Mouse (Mus musculus): ENCODE data around the gene Fam98c. TPM values are rescaled to one million over a fixed set of nuclear protein-coding genes. Genes with fewer than 3 reads are reported as not detected.
"Not testable (repeated sequence)": the region's sequence is repeated elsewhere in the genome, so short reads cannot be mapped to it uniquely, and the experiment has no call there.

Fam98c gene
- 32.8 and 38.8 TPM in 2 replicates for polyA plus RNA-seq (2015; fragmentation: Nextera tagmentation; extraction: Ambion mirVana)

DNA sequence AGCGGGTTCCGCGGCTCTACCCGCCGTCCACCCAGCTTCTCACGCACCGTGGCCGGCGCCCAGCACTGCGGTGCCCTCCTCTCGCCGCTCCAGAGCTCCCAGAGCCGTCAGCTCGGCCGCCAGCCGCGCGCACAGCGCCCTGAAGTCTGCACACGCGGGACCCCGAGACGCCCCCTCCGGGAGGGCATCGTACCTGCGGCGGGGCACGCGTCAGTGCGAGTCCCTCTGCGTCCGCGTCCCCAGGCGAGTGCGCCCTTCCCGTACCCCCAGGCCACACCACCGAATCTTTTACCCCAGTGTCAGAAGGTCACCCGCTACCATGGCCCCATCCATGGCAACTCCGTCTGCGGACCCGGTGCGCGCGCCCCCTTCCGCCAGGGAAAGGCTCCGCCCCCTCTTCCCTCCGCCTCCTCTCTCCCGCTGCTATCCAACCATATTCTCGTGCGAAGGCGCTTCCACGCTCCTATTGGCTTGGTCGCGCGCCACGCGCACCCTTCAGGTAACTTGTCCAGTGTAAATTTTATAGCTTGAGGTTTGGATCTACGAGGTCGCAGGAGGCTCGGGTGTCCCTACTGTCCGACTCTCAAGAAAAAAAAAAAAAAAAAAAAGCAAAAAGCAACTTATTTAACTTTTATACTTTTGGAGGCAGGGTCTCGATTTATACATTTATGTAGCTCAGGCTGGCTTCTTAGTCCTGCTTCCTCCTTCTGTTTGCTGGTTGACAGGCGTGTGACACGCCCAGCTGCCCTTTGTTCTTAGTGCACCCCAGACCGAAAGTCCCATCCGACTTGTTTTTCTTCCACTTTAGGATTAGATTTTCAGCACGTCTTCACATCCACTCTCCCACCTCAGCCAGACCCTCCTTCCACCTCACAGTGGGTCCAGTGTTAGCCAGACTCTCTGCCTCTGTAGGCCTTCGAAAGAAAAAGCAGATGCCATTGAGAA, at the start of gene Fam98c:
Fam98c (minus strand) TSS at position 397 of the 945 bp plus-strand sequence.
- peak; percentile 89 for DNase-seq (ENCODE audit: low spot score)
- Histone ChIP-seq H3K4me2 (replicated peaks; ENCODE audit: low read depth) (peak within 1 kb of the TSS; percentile 99), H3K4me1 (replicated peaks; ENCODE audit: control insufficient read depth, insufficient read depth) (no peaks in the 10 kb centered on the region), H3K9me3 (ENCODE audit: control insufficient read depth, low read length) (no peaks in the 10 kb centered on the region), H3K36me3 (ENCODE audit: control insufficient read depth, insufficient read depth, low read length) (peaks cover 3% of the 10 kb centered on the region; the same call in 1 of the 2 replicates), H3K4me3 (ENCODE audit: low read depth, low read length) (peak within 1 kb of the TSS; percentile 83), H3K27me3 (ENCODE audit: control insufficient read depth, insufficient read depth, low read length) (no peaks in the 10 kb centered on the region), H3K27ac (replicated peaks) (peak within 1 kb of the TSS; percentile 91), H3K9ac (ENCODE audit: low read length) (peak within 1 kb of the TSS; percentile 88)
- TF ChIP-seq EP300 (optimal IDR thresholded peaks at IDR 0.05), result no peak
- peak; percentile 61 for TF ChIP-seq CTCF (IDR thresholded peaks at IDR 0.05; ENCODE audit: low read depth)
- 2% methylated on average over 63 of the region's 68 CpGs for WGBS
- peak; percentile 81 for ATAC-seq (ENCODE audit: low FRiP score, low TSS enrichment)

DNA sequence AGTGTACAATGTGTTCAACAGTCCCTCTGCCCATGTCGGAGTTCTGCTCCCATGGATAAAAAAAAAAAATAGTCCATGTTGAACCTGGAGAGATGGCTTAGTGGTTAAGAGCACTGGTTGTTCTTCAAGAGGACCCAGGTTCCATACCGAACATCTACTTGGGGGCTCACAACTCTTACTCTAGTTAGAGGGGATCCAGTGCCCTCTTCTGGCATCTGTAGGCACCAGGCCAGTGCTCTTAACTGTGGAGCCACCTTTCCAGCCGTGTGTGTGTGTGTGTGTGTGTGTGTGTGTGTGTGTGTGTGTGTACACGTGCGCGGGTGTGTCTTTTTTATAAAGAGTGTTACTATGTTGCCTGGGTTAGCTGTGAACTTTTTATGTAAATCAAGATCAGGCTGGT, 46.5 kb upstream of the Fam98c start:
- Histone ChIP-seq H3K4me1 (replicated peaks; ENCODE audit: control insufficient read depth, insufficient read depth) (no peaks in the 10 kb centered on the region), H3K36me3 (ENCODE audit: control insufficient read depth, insufficient read depth, low read length) (no peaks in the 10 kb centered on the region), H3K27ac (replicated peaks) (no peak overlapping the region), H3K9ac (ENCODE audit: low read length) (no peak overlapping the region), H3K4me2 (replicated peaks; ENCODE audit: low read depth) (no peak overlapping the region), H3K27me3 (ENCODE audit: control insufficient read depth, insufficient read depth, low read length) (no peaks in the 10 kb centered on the region), H3K9me3 (ENCODE audit: control insufficient read depth, low read length) (no peaks in the 10 kb centered on the region), H3K4me3 (ENCODE audit: low read depth, low read length) (no peak overlapping the region)
- WGBS, result 73% methylated on average over 6 of the region's 6 CpGs
- TF ChIP-seq CTCF (IDR thresholded peaks at IDR 0.05; ENCODE audit: low read depth) (0 out of 2 replicates have a peak, but pooled peaks have one; percentile 4), EP300 (optimal IDR thresholded peaks at IDR 0.05) (no peak)
- DNase-seq (ENCODE audit: low spot score) (no peak), ATAC-seq (ENCODE audit: low FRiP score, low TSS enrichment) (no peak)

DNA sequence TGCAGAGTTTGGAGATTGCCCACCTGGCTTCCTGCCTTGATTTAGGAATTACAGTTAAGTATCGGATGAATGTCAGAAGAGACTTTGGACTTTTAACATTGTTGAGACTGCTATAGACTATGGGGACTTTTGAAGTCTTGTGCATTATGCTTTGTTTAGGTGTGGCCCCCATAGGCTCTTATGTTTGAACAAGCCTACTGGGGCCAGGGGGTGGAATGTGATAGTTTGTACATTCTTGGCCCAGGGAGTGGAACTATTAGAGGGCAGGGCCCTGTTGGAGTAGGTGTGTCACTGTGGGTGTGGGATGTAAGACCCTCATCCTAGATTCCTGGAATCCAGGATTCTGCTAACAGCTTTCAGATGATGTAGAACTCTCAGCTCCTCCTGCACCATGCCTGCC, 38.2 kb upstream of the Fam98c start:
- not testable (repeated sequence) for H3K9ac ChIP-seq (ENCODE audit: low read length); H3K27me3 ChIP-seq (ENCODE audit: control insufficient read depth, insufficient read depth, low read length)
- peak; percentile 75; the same call in 1 of the 2 replicates for ATAC-seq (ENCODE audit: low FRiP score, low TSS enrichment)

DNA sequence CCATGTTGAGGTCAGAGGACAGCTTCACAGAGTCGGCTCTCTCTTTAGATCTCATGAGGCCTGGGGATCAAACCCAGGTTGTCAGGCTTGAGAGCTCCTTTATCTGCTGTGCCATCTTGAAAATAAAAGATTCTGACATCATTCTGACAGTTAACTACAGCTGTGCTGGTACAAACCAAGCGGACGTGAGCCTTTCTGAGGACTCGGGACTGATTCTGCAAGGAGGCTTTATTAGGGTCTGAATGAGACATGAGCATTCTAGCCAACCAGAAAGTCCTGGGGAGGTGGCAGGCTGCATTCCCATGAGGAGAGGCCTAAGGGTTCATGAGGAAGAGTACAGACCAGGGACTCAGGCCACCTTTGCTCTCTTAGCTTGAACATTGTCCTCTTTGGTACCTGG, 25.3 kb upstream of the Fam98c start:
- not testable (repeated sequence) for DNase-seq (ENCODE audit: low spot score); ATAC-seq (ENCODE audit: low FRiP score, low TSS enrichment); H3K4me2 ChIP-seq (replicated peaks; ENCODE audit: low read depth); H3K36me3 ChIP-seq (ENCODE audit: control insufficient read depth, insufficient read depth, low read length); H3K27me3 ChIP-seq (ENCODE audit: control insufficient read depth, insufficient read depth, low read length); H3K9ac ChIP-seq (ENCODE audit: low read length); H3K9me3 ChIP-seq (ENCODE audit: control insufficient read depth, low read length); H3K4me1 ChIP-seq (replicated peaks; ENCODE audit: control insufficient read depth, insufficient read depth); H3K27ac ChIP-seq (replicated peaks); H3K4me3 ChIP-seq (ENCODE audit: low read depth, low read length)
- whole genome bisulfite sequencing, result 90% methylated on average over 4 of the region's 4 CpGs

More for the DNA sequence above, 38.2 kb upstream of the Fam98c start:
- not testable (repeated sequence) for H3K36me3 ChIP-seq (ENCODE audit: control insufficient read depth, insufficient read depth, low read length); H3K4me1 ChIP-seq (replicated peaks; ENCODE audit: control insufficient read depth, insufficient read depth); H3K4me2 ChIP-seq (replicated peaks; ENCODE audit: low read depth); H3K4me3 ChIP-seq (ENCODE audit: low read depth, low read length); H3K27ac ChIP-seq (replicated peaks); H3K9me3 ChIP-seq (ENCODE audit: control insufficient read depth, low read length)
- DNase-seq (ENCODE audit: low spot score), result peak; percentile 31
- WGBS, result 67% methylated on average over 1 of the region's 1 CpGs

DNA sequence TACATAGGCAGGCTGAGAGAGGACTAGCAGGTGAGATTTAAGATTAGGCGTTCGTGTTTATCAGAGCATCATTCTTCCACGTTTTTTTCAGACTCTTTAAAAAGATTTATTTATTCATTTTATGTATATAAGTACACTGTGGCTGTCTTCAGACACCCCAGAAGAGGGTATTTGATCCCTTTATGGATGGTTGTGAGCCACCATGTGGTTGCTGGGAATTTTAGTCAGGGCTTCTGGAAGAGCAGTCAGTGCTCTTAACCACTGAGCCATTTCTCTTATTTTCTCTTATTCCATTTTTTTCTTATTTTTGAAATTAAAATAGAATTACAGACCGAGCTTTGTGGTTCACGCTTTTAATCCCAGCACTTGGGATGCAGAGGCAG, 24.8 kb upstream of the Fam98c start:
- DNase-seq (ENCODE audit: low spot score) (no peak), ATAC-seq (ENCODE audit: low FRiP score, low TSS enrichment) (no peak)
- TF ChIP-seq EP300 (optimal IDR thresholded peaks at IDR 0.05) (no peak), CTCF (IDR thresholded peaks at IDR 0.05; ENCODE audit: low read depth) (no peak)
- H3K4me3 ChIP-seq (ENCODE audit: low read depth, low read length), result peak overlapping the region; percentile 81
- no peak overlapping the region for H3K27ac ChIP-seq (replicated peaks)
- H3K4me1 ChIP-seq (replicated peaks; ENCODE audit: control insufficient read depth, insufficient read depth), result peaks cover 4% of the 10 kb centered on the region; the same call in 1 of the 2 replicates
- 42% methylated on average over 5 of the region's 5 CpGs for WGBS
- H3K27me3 ChIP-seq (ENCODE audit: control insufficient read depth, insufficient read depth, low read length), result no peaks in the 10 kb centered on the region
- H3K9ac ChIP-seq (ENCODE audit: low read length), result no peak overlapping the region
- H3K9me3 ChIP-seq (ENCODE audit: control insufficient read depth, low read length), result no peaks in the 10 kb centered on the region
- H3K36me3 ChIP-seq (ENCODE audit: control insufficient read depth, insufficient read depth, low read length), result 0 out of 2 replicates have a peak, but pooled peaks cover 3% of the 10 kb centered on the region
- H3K4me2 ChIP-seq (replicated peaks; ENCODE audit: low read depth), result peak overlapping the region; percentile 42

Data from stomach, postnatal 0 days (tissue).